Mouse (Mus musculus) urinary bladder, postnatal 10 days (tissue): ENCODE measurements around the gene Fam192a.

ENCODE experiments used
- DNase-seq: peaks from one replicate; pipeline ENCODE4 v3.0.0; 2022; ENCODE audit warnings: low spot score

Gene Fam192a

GRCm38 (mm10) chr8:94571896-94572295 is 29.9 kb downstream of the Fam192a start:
- no peak for DNase-seq

GRCm38 (mm10) chr8:94569419-94569818 is 32.4 kb downstream of the Fam192a start:
- DNase-seq = no peak

- DNase-seq = no peak
Measured at GRCm38 (mm10) chr8:94568098-94568497, 33.7 kb downstream of the Fam192a start.

GRCm38 (mm10) chr8:94567159-94567849 is 34.5 kb downstream of the Fam192a start:
- no peak for DNase-seq

- DNase-seq = no peak
Measured at GRCm38 (mm10) chr8:94566446-94567158, 35.2 kb downstream of the Fam192a start.

- DNase-seq = no peak
Measured at GRCm38 (mm10) chr8:94566033-94566432, 35.8 kb downstream of the Fam192a start.

- DNase-seq = no peak
Measured at GRCm38 (mm10) chr8:94564421-94564820, 37.4 kb downstream of the Fam192a start.

- DNase-seq = no peak
Measured at GRCm38 (mm10) chr8:94561256-94561655, 40.5 kb downstream of the Fam192a start.

- no peak for DNase-seq
Measured at GRCm38 (mm10) chr8:94557281-94557680, 44.5 kb downstream of the Fam192a start.

GRCm38 (mm10) chr8:94552696-94553095 is 49.1 kb downstream of the Fam192a start:
- no peak for DNase-seq

GRCm38 (mm10) chr8:94551471-94552422 is 50.0 kb downstream of the Fam192a start:
- no peak for DNase-seq

GRCm38 (mm10) chr8:94549998-94550397 is 51.8 kb downstream of the Fam192a start:
- no peak for DNase-seq

- no peak for DNase-seq
Measured at GRCm38 (mm10) chr8:94549482-94549881, 52.3 kb downstream of the Fam192a start.

- no peak for DNase-seq
Measured at GRCm38 (mm10) chr8:94549041-94549440, 52.8 kb downstream of the Fam192a start.

- DNase-seq = no peak
Measured at GRCm38 (mm10) chr8:94543981-94544380, 57.8 kb downstream of the Fam192a start.

GRCm38 (mm10) chr8:94540889-94541795 is 60.7 kb downstream of the Fam192a start:
- no peak for DNase-seq

- no peak for DNase-seq
Measured at GRCm38 (mm10) chr8:94540025-94540424, 61.8 kb downstream of the Fam192a start.

GRCm38 (mm10) chr8:94537456-94537855 is 64.3 kb downstream of the Fam192a start:
- no peak for DNase-seq

GRCm38 (mm10) chr8:94535631-94536030 is 66.2 kb downstream of the Fam192a start:
- DNase-seq = no peak

- DNase-seq = no peak
Measured at GRCm38 (mm10) chr8:94534612-94535011, 67.2 kb downstream of the Fam192a start.
